Mouse (Mus musculus) ES-E14 (cell line): Measurements from ENCODE around the gene Vmn1r209. TPM values are rescaled to one million over a fixed set of nuclear protein-coding genes. Genes with fewer than 3 reads are reported as not detected.
A peak's percentile ranks its signal among the peaks of the same experiment; 100 is the strongest.
"Not testable (repeated sequence)": the region's sequence is repeated elsewhere in the genome, so short reads cannot be mapped to it uniquely, and the experiment has no call there.

Experiments
- DNase-seq: peaks from one replicate; pipeline ENCODE4 v3.0.0-alpha.2; 2013; ENCODE audit warnings: low read depth, low spot score
- H3K27ac ChIP-seq: 2 replicates; pipeline ENCODE4 v1.5.1; 2012; ENCODE audit warnings: low read depth, mild to moderate bottlenecking, low read length, moderate library complexity, mixed read lengths; ENCODE audit not compliant: poor library complexity, insufficient read depth, severe bottlenecking
- H3K36me3 ChIP-seq: 2 replicates; pipeline ENCODE4 v1.6.1; 2012; ENCODE audit warnings: mild to moderate bottlenecking, low read length, moderate library complexity, mixed read lengths; ENCODE audit not compliant: control insufficient read depth, poor library complexity, insufficient read depth, severe bottlenecking
- H3K4me1 ChIP-seq, 2 experiments: fragments of 150-350 bp in 1 of 2; sonication (generic) in 1 of 2; 2 replicates each; pipeline ENCODE4 v1.6.1; 2012; ENCODE audit warnings: low read length in 2 of 2, mild to moderate bottlenecking in 1 of 2, mixed read lengths in 1 of 2; ENCODE audit not compliant: control insufficient read depth in 2 of 2, insufficient read depth in 2 of 2, poor library complexity in 1 of 2
- H3K4me3 ChIP-seq, 2 experiments: fragments of 150-350 bp in 1 of 2; sonication (generic) in 1 of 2; 2 replicates each; pipeline ENCODE4 v1.5.1; 2012; ENCODE audit warnings: low read length in 2 of 2, low read depth in 1 of 2, mild to moderate bottlenecking in 1 of 2, mixed read lengths in 1 of 2; ENCODE audit not compliant: insufficient read depth in 1 of 2, poor library complexity in 1 of 2, severe bottlenecking in 1 of 2
- H3K9ac ChIP-seq: 2 replicates; pipeline ENCODE4 v1.6.1; 2012; ENCODE audit warnings: low read depth, mild to moderate bottlenecking, low read length, mixed read lengths; ENCODE audit not compliant: poor library complexity, insufficient read depth, severe bottlenecking
- H3K9me3 ChIP-seq: fragments of 150-350 bp; sonication (generic); 2 replicates; pipeline ENCODE4 v1.6.1; 2012; ENCODE audit warnings: low read depth, mild to moderate bottlenecking, low read length; ENCODE audit not compliant: control insufficient read depth, insufficient read depth
- CHD2 ChIP-seq: IDR thresholded peaks from 2 replicates; pipeline ENCODE4 v1.6.1; 2014; ENCODE audit warnings: mild to moderate bottlenecking, low read depth, low read length, inconsistent platforms
- HCFC1 ChIP-seq: IDR thresholded peaks from 2 replicates; pipeline ENCODE4 v1.6.1; 2012; ENCODE audit warnings: low read length, inconsistent platforms, borderline replicate concordance; ENCODE audit not compliant: insufficient read depth
- MAFK ChIP-seq: IDR thresholded peaks from 2 replicates; pipeline ENCODE4 v1.6.1; 2014; ENCODE audit warnings: mild to moderate bottlenecking, low read depth, low read length, inconsistent platforms; ENCODE audit not compliant: insufficient read depth
- ZC3H11A ChIP-seq: IDR thresholded peaks from 2 replicates; pipeline ENCODE4 v1.6.1; 2012; ENCODE audit warnings: low read depth, mild to moderate bottlenecking, inconsistent platforms, low read length, borderline replicate concordance
- ZNF384 ChIP-seq: IDR thresholded peaks from 2 replicates; pipeline ENCODE4 v1.6.1; 2012; ENCODE audit warnings: low read depth, low read length, inconsistent platforms
- in situ Hi-C, 2 experiments: fragments of 600-800 bp; cut with MboI; formaldehyde crosslinking; loops; one replicate each; pipeline ENCODE4 v1.15.1; 2025; ENCODE audit warnings: low sequenced_read_pairs in 2 of 2, inconsistent platforms in 1 of 2; ENCODE audit not compliant: unreplicated experiment in 2 of 2
- total RNA-seq: library from RNA; depleted of rRNA; stranded (reverse); fragments of 300-350 nt; gene quantifications from 2 replicates; pipeline ENCODE4 v1.2.3, GENCODE M21; 2012; rRNA removed

Gene Vmn1r209
- not detected in 2 replicates for total RNA-seq

- H3K4me3 ChIP-seq, H3K4me1 ChIP-seq, in situ Hi-C loops, DNase-seq, H3K9me3 ChIP-seq, H3K36me3 ChIP-seq, H3K27ac ChIP-seq, H3K9ac ChIP-seq: not testable (repeated sequence)
Observed at GRCm38 (mm10) chr13:22809582-22809981, at the start of gene Vmn1r209. Gene Vmn1r209 (minus strand): TSS chr13:22809682.

- in situ Hi-C loops = no loop called here
- Histone ChIP-seq H3K27ac (no peak within 1 kb of the TSS), H3K36me3 (no peaks in the 10 kb centered on the region), H3K4me1 (no peaks in the 10 kb centered on the region), H3K9me3 (no peaks in the 10 kb centered on the region), H3K4me3 (no peak within 1 kb of the TSS), H3K9ac (no peak within 1 kb of the TSS)
- no peak for DNase-seq
- TF ChIP-seq ZC3H11A (no peak), CHD2 (no peak), HCFC1 (no peak)
Observed at GRCm38 (mm10) chr13:22857461-22857860, 48.0 kb upstream of the Vmn1r209 start, which contains the start of gene Vmn1r211. Gene Vmn1r211 (minus strand): TSS chr13:22857561.

- Histone ChIP-seq H3K4me1 (no peaks in the 10 kb centered on the region), H3K9me3 (no peaks in the 10 kb centered on the region), H3K9ac (no peak overlapping the region), H3K27ac (no peak overlapping the region), H3K4me3 (no peak overlapping the region), H3K36me3 (no peaks in the 10 kb centered on the region)
- no peak for DNase-seq
- in situ Hi-C loops = no loop called here
- no peak for TF ChIP-seq ZNF384
- no peak for TF ChIP-seq MAFK
- TF ChIP-seq HCFC1 = no peak
- no peak for TF ChIP-seq ZC3H11A
- no peak for TF ChIP-seq CHD2
Observed at GRCm38 (mm10) chr13:22854760-22855159, 45.3 kb upstream of the Vmn1r209 start.

GRCm38 (mm10) chr13:22846798-22847197 is 37.3 kb upstream of the Vmn1r209 start:
- no peaks in the 10 kb centered on the region for H3K36me3 ChIP-seq
- in situ Hi-C loops = no loop called here
- H3K4me1 ChIP-seq = peaks cover 2 to 6% of the 10 kb centered on the region in 2 experiments
- H3K4me3 ChIP-seq = no peak overlapping the region
- no peak for TF ChIP-seq MAFK
- TF ChIP-seq CHD2 = no peak
- TF ChIP-seq ZC3H11A = no peak
- H3K9me3 ChIP-seq = no peaks in the 10 kb centered on the region
- H3K9ac ChIP-seq = no peak overlapping the region
- no peak for DNase-seq
- H3K27ac ChIP-seq = no peak overlapping the region

GRCm38 (mm10) chr13:22844304-22844703 is 34.8 kb upstream of the Vmn1r209 start:
- H3K4me3 ChIP-seq, DNase-seq, H3K9ac ChIP-seq, in situ Hi-C loops, H3K9me3 ChIP-seq, H3K36me3 ChIP-seq, H3K4me1 ChIP-seq: not testable (repeated sequence)
- 0 out of 2 replicates have a peak, but pooled peaks have one; percentile 3 for TF ChIP-seq ZNF384
- H3K27ac ChIP-seq = peak overlapping the region; percentile 40; the same call in 1 of the 2 replicates
